Mouse (Mus musculus) MEL (cell line): ENCODE results near the gene Gm10142.

Experiments used
- BHLHE40 ChIP-seq: IDR thresholded peaks from 2 replicates; pipeline ENCODE4 v1.6.1; 2012; ENCODE audit warnings: low read depth, mild to moderate bottlenecking, inconsistent platforms, low read length, improper control_type of control experiment, borderline replicate concordance
- CHD1 ChIP-seq: IDR thresholded peaks from 2 replicates; pipeline ENCODE4 v1.6.1; 2012; ENCODE audit warnings: low read depth, mild to moderate bottlenecking, inconsistent platforms, low read length, improper control_type of control experiment
- CTCF ChIP-seq, 3 experiments: IDR thresholded peaks in 2 of 3; conservative IDR thresholded peaks in 1 of 3; 2 replicates each; pipeline ENCODE4 v1.5.1; 2011 to 2012; ENCODE audit warnings: low read length in 3 of 3, low read depth in 2 of 3, mild to moderate bottlenecking in 2 of 3, improper control_type of control experiment in 1 of 3, inconsistent platforms in 1 of 3, mixed read lengths in 1 of 3, moderate library complexity in 1 of 3; ENCODE audit not compliant: control insufficient read depth in 1 of 3, insufficient read depth in 1 of 3, poor library complexity in 1 of 3, severe bottlenecking in 1 of 3
- EP300 ChIP-seq, 2 experiments: IDR thresholded peaks; 2 replicates each; pipeline ENCODE4 v1.6.1; 2011; ENCODE audit warnings: improper control_type of control experiment in 2 of 2, low read length in 2 of 2, low read depth in 1 of 2, mild to moderate bottlenecking in 1 of 2
- GATA1 ChIP-seq: IDR thresholded peaks from 2 replicates; pipeline ENCODE4 v1.6.1; 2011; ENCODE audit warnings: low read depth, low read length, improper control_type of control experiment
- JUND ChIP-seq: IDR thresholded peaks from 2 replicates; pipeline ENCODE4 v1.6.1; 2011; ENCODE audit warnings: low read depth, mild to moderate bottlenecking, improper control_type of control experiment, low read length
- MAFK ChIP-seq: IDR thresholded peaks from 2 replicates; pipeline ENCODE4 v1.6.1; 2011; ENCODE audit warnings: low read depth, mild to moderate bottlenecking, low read length, improper control_type of control experiment, borderline replicate concordance
- RAD21 ChIP-seq: IDR thresholded peaks from 2 replicates; pipeline ENCODE4 v1.6.1; 2011; ENCODE audit warnings: mild to moderate bottlenecking, low read depth, low read length, improper control_type of control experiment
- RCOR1 ChIP-seq: IDR thresholded peaks from 2 replicates; pipeline ENCODE4 v1.6.1; 2012; ENCODE audit warnings: low read depth, mild to moderate bottlenecking, inconsistent platforms, low read length, improper control_type of control experiment
- TCF12 ChIP-seq: IDR thresholded peaks from 2 replicates; pipeline ENCODE4 v1.6.1; 2014; ENCODE audit warnings: low read depth, mild to moderate bottlenecking, inconsistent platforms, low read length, improper control_type of control experiment, moderate library complexity
- UBTF ChIP-seq: IDR thresholded peaks from 2 replicates; pipeline ENCODE4 v1.6.1; 2012; ENCODE audit warnings: low read depth, mild to moderate bottlenecking, inconsistent platforms, low read length, improper control_type of control experiment, moderate library complexity, borderline replicate concordance; ENCODE audit not compliant: insufficient read depth
- USF2 ChIP-seq, 2 experiments: IDR thresholded peaks; 2 replicates each; pipeline ENCODE4 v1.6.1; 2011 to 2012; ENCODE audit warnings: improper control_type of control experiment in 2 of 2, low read length in 2 of 2, borderline replicate concordance in 1 of 2, inconsistent platforms in 1 of 2, low read depth in 1 of 2, mild to moderate bottlenecking in 1 of 2; ENCODE audit not compliant: insufficient read depth in 1 of 2
- ZMIZ1 ChIP-seq: IDR thresholded peaks from 2 replicates; pipeline ENCODE4 v1.6.1; 2012; ENCODE audit warnings: low read depth, mild to moderate bottlenecking, inconsistent platforms, low read length, improper control_type of control experiment, moderate library complexity

DNA sequence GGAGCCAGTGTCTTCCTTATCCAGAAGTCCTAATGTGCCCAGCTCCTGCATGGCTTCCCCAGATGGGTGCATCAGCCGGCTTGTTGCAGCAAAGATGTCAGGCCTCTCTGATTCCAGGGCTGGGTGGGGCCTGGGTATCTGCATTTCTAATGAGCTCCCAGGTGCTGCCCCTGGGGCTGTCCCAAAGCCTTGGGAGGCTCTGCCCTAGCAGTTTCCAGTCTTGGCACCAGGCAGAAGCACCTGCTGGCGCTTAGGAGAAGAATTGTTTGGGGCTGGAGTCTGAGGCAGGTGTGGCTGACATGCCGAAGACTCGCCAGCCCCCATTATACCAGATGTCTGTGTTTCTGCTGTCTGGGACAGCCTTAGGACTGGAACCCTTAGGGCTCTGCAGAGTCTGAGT, 44.9 kb upstream of the Gm10142 start:
- TF ChIP-seq EP300 (IDR thresholded peaks at IDR 0.05; ENCODE audit: low read depth in 1 of 2, low read length in 2 of 2) (no peak), ZMIZ1 (no peak), BHLHE40 (no peak), RAD21 (no peak), TCF12 (no peak), GATA1 (no peak), USF2 (IDR thresholded peaks at IDR 0.05; ENCODE audit: borderline replicate concordance in 1 of 2, insufficient read depth in 1 of 2, low read depth in 1 of 2, low read length in 2 of 2) (no peak), CTCF (IDR thresholded peaks at IDR 0.05 in 2 of 3, conservative IDR thresholded peaks at IDR 0.05 in 1 of 3; ENCODE audit: control insufficient read depth in 1 of 3, insufficient read depth in 1 of 3, low read depth in 2 of 3, low read length in 3 of 3, poor library complexity in 1 of 3, severe bottlenecking in 1 of 3) (no peak), JUND (no peak), UBTF (no peak), MAFK (no peak), RCOR1 (no peak), CHD1 (no peak)
